Mouse (Mus musculus) heart, adult 2 months (tissue): Measurements from ENCODE around the gene Apobr. TPM values are rescaled to one million over a fixed set of nuclear protein-coding genes. Genes with fewer than 3 reads are reported as not detected.

ENCODE experiments used
- DNase-seq, 2 experiments: peaks; one replicate each; pipeline ENCODE4 v3.0.0; 2021
- H3K27ac ChIP-seq: fragments of 200-600 bp; 2 replicates; pipeline ENCODE4 v1.8.1; 2022
- H3K27me3 ChIP-seq: fragments of 200-500 bp; 2 replicates; pipeline ENCODE4 v1.6.1; 2012; ENCODE audit warnings: mild to moderate bottlenecking, low read length, inconsistent platforms, mixed read lengths; ENCODE audit not compliant: control insufficient read depth, insufficient read depth
- H3K36me3 ChIP-seq: fragments of 200-500 bp; 2 replicates; pipeline ENCODE4 v1.6.1; 2012; ENCODE audit warnings: low read length, inconsistent platforms; ENCODE audit not compliant: control insufficient read depth, insufficient read depth
- H3K4me1 ChIP-seq: fragments of 200-500 bp; 2 replicates; pipeline ENCODE4 v1.6.1; 2011; ENCODE audit warnings: low read length; ENCODE audit not compliant: control insufficient read depth, insufficient read depth
- H3K4me3 ChIP-seq: fragments of 200-600 bp; 2 replicates; pipeline ENCODE4 v1.8.1; 2022
- H3K79me2 ChIP-seq: fragments of 200-500 bp; replicated peaks from 2 replicates; pipeline ENCODE4 v1.6.1; 2012; ENCODE audit warnings: mild to moderate bottlenecking, inconsistent platforms, low read length, moderate library complexity, mixed read lengths; ENCODE audit not compliant: control insufficient read depth, insufficient read depth
- H3K9ac ChIP-seq: fragments of 200-500 bp; 2 replicates; pipeline ENCODE4 v1.6.1; 2012; ENCODE audit warnings: low read depth, mild to moderate bottlenecking, control low read depth, inconsistent platforms, low read length, mixed read lengths
- CTCF ChIP-seq: fragments of 200-600 bp; IDR thresholded peaks from 2 replicates; pipeline ENCODE4 v1.8.1; 2022; ENCODE audit warnings: antibody characterized with exemption, mild to moderate bottlenecking, moderate library complexity
- EP300 ChIP-seq: fragments of 200-500 bp; IDR thresholded peaks from 2 replicates; pipeline ENCODE4 v1.6.1; 2011; ENCODE audit warnings: low read depth, low read length, control low read depth; ENCODE audit not compliant: insufficient read depth
- POLR2A ChIP-seq: fragments of 200-500 bp; IDR thresholded peaks from 2 replicates; pipeline ENCODE4 v1.6.1; 2011; ENCODE audit warnings: mild to moderate bottlenecking, low read depth, low read length, control low read depth; ENCODE audit not compliant: insufficient read depth
- WGBS: fragments of 180-500 bp; shearing (Covaris S2); methylation state at CpG from one replicate; pipeline ENCODE4 v1.1.7; 2018; 5-methylcytosine and 5-hydroxymethylcytosine counted together
- intact Hi-C: fragments of 180-260 bp; cut with DNase I; formaldehyde crosslinking; loops from one replicate; pipeline ENCODE4 v1.15.1; 2025
- long read RNA-seq: library from polyadenylated mRNA; stranded (forward); transcript quantifications from one replicate; pipeline ENCODE4 v2.0.0, GENCODE M21; 2021
- polyA plus RNA-seq: library from polyadenylated mRNA; depleted of rRNA; stranded (reverse); fragments of >200 nt; gene quantifications from 2 replicates; pipeline ENCODE4 v1.2.3, GENCODE M21; 2012; rRNA removed
- total RNA-seq, 2 experiments: library from RNA; stranded (reverse); gene quantifications; 2 replicates each; pipeline ENCODE4 v1.2.3; 2021

Gene Apobr
- total RNA-seq = under 1 TPM; 0.32 to 0.39 TPM
- polyA plus RNA-seq = 0.47 and 1.1 TPM in 2 replicates
- long read RNA-seq = 0 reads

DNA sequence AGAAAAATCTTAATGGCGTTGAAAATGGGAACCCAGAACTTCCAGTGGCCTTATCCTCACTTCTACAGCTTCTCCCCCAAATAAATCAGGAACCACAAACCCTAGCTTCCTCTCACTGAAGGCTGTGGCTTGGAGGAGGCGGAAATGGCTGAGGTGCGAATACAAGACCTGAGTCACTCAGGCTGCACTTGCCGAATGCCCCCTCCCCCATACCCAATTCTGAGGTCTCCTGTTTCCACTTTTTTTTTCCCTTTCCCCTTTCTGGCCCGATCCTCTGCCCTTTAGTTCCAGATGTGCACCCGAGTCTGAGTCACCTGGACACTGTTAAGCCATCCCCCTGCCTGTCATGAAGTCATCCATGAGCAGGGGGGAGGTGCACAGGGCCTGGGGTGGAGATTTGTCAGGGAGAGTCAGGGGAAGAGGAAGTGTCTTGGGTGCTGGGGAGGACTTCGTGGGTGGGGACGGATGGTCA is at the start of gene Apobr:
Apobr (plus strand) TSS at position 437 of the 472 bp plus-strand sequence.
- peak within 1 kb of the TSS; percentile 97 for H3K27ac ChIP-seq
- intact Hi-C loops = loop anchor here (10.0 kb wide), 1 partner anchor 620 kb away; the partner anchor contains the start of genes Mylpf and Tbc1d10b

DNA sequence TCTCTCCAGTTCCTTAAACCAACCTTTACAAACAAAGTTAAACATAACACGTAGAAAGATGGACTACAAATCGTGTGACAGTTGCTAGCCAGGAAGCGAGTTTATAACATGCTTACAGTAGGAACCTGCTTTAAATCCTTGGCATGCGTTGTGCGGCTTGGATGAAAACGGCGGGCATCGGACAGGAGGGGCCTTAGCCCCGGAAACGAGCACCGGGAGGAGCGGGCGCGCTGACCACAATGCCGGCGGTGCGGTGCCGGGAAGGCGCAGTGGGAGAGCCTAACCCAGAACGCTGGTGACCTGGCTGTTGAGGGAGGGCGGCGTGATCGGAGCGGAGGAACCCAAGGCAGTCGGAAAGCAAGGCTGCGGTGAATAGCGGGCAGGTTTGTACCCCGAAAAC is 49.0 kb upstream of the Apobr start:
- WGBS = 2% methylated on average over 28 of the region's 28 CpGs
- no peaks in the 10 kb centered on the region for H3K36me3 ChIP-seq
- no peak for DNase-seq
- intact Hi-C loops = no loop called here
- no peaks in the 10 kb centered on the region for H3K27me3 ChIP-seq
- TF ChIP-seq POLR2A = no peak
- TF ChIP-seq CTCF = no peak
- no peak for TF ChIP-seq EP300
- no peaks in the 10 kb centered on the region for H3K4me1 ChIP-seq
- peak overlapping the region; percentile 48 for H3K9ac ChIP-seq
- H3K79me2 ChIP-seq = no peaks in the 10 kb centered on the region
- no peak overlapping the region for H3K27ac ChIP-seq
- H3K4me3 ChIP-seq = peak overlapping the region; percentile 29; the same call in 1 of the 2 replicates

More for the DNA sequence above, at the start of gene Apobr:
- DNase-seq = peak in 1 of 2 experiments; percentile 49
- Histone ChIP-seq H3K79me2 (no peaks in the 10 kb centered on the region), H3K36me3 (no peaks in the 10 kb centered on the region), H3K9ac (no peak within 1 kb of the TSS), H3K4me1 (no peaks in the 10 kb centered on the region), H3K4me3 (peak within 1 kb of the TSS; percentile 83; the same call in 1 of the 2 replicates), H3K27me3 (no peaks in the 10 kb centered on the region)
- TF ChIP-seq POLR2A = no peak
- no peak for TF ChIP-seq EP300
- 65% methylated on average over 8 of the region's 8 CpGs for WGBS

DNA sequence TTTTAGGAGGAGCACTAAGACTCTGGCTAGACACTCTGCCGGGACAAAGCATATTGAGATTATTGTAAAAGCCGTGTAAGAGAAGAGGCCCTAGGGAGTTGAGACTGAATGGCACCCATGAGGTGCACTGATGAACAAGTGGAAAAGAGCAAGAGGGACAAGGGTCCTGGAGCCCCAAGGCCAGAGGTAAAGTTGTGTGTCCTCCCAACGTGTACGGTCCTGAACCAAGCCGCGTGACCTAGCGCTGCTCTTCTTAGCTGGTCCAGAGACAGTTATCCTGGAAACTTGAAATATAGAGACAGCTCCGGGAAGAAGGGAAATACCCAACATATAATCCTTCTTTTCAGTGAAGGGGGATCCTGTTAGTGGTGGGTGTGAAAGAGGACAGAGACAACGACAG is 48.3 kb upstream of the Apobr start:
- TF ChIP-seq CTCF = no peak
- no peak for TF ChIP-seq POLR2A
- no peak for TF ChIP-seq EP300
- Histone ChIP-seq H3K27ac (no peak overlapping the region), H3K9ac (no peak overlapping the region), H3K79me2 (no peaks in the 10 kb centered on the region), H3K4me1 (no peaks in the 10 kb centered on the region), H3K36me3 (no peaks in the 10 kb centered on the region), H3K4me3 (no peak overlapping the region), H3K27me3 (no peaks in the 10 kb centered on the region)
- DNase-seq = no peak
- 63% methylated on average over 9 of the region's 9 CpGs for WGBS
- intact Hi-C loops = no loop called here

DNA sequence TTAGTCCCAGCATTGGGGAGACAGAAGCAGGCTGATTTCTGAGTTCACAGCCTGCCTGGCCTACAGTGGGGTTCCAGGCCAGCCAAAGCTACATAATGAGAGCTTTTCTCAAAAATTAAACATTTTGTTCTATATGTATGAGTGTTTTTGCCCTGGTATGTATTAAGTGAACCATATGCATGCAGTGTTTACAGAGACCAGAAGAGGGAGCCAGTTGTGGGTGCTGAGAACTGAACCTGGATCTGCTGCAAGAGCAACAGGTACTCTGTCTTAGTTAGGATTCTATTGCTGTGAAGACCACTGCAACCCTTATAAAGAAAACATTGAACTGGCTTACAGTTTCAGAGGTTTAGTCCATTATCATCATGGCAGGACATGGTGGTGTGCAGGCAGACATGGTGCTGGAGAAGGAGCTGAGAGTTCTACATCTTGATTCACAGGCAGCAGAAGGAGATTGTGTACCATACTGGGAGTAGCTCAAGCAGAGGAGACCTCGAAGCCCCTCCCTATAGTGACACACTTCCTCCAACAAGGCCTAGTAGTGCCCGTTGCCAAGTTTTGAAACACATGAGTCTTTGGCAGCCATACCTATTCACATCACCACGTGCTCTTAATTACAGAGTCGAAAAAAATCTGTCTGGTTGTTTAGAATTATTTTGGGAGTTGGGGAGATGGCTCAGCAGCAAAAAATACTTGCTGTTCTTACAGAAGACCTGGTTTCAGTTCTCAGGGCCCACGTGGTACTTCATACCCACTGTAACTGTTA is 46.7 kb upstream of the Apobr start:
- no peaks in the 10 kb centered on the region for H3K36me3 ChIP-seq
- H3K27me3 ChIP-seq = no peaks in the 10 kb centered on the region
- intact Hi-C loops = no loop called here
- no peaks in the 10 kb centered on the region for H3K4me1 ChIP-seq
- WGBS = 40% methylated on average over 5 of the region's 5 CpGs
- no peak overlapping the region for H3K27ac ChIP-seq
- DNase-seq = no peak
- TF ChIP-seq CTCF (peak; percentile 60), EP300 (no peak), POLR2A (no peak)
- H3K9ac ChIP-seq = no peak overlapping the region
- H3K79me2 ChIP-seq = no peaks in the 10 kb centered on the region
- H3K4me3 ChIP-seq = no peak overlapping the region

DNA sequence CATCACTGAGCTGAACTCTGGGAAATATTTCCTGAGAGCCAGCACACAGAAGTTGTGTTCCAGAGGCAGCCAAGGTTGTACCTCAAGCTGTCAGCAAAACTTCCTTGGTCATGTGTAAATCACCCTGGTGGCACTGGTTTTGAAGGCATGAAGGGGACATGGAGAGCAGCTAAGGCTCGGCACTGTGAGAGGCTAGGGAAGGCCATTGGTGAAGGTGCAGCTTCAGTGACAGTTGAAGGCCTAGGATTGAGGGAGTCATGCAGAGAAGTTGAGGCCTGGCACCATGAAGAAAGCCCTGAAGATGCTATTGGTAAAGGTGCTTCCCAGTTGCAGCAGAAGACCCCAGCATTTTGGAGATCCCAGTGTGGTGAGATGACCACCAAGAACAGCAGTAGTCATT is 43.1 kb upstream of the Apobr start:
- no peak for TF ChIP-seq POLR2A
- no peak for TF ChIP-seq CTCF
- no peak for TF ChIP-seq EP300
- no peaks in the 10 kb centered on the region for H3K79me2 ChIP-seq
- H3K36me3 ChIP-seq = no peaks in the 10 kb centered on the region; the same call in 1 of the 2 replicates
- no peaks in the 10 kb centered on the region for H3K27me3 ChIP-seq
- H3K4me1 ChIP-seq = no peaks in the 10 kb centered on the region
- H3K4me3 ChIP-seq = no peak overlapping the region
- no peak for DNase-seq
- 78% methylated on average over 1 of the region's 1 CpGs for WGBS
- no peak overlapping the region for H3K9ac ChIP-seq
- intact Hi-C loops = no loop called here
- H3K27ac ChIP-seq = no peak overlapping the region

DNA sequence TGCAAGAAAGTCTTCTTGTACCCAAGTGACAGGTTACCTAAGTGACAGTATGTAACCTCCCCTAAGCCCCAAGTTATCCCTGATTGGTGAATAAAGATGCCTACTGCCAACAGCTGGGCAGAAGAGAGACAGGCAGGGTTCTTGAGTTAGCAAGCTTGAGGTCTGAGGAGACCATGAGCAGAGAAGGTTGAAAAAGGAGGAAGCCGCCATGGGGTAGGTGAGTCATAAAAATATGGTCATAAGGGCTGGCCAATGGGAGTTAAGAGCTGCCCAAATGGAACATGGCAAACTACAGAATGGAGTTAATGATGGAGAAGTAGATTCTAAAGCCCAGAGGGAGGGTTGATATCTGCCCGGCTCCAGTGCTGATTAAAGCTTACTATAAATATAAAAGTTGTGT is 39.1 kb upstream of the Apobr start:
- intact Hi-C loops = no loop called here

More for the DNA sequence above, 39.1 kb upstream of the Apobr start:
- TF ChIP-seq CTCF = no peak
- no peak for TF ChIP-seq EP300
- TF ChIP-seq POLR2A = no peak
- H3K79me2 ChIP-seq = no peaks in the 10 kb centered on the region
- H3K4me3 ChIP-seq = no peak overlapping the region
- 71% methylated on average over 2 of the region's 2 CpGs for WGBS
- peak in 1 of 2 experiments; percentile 7 for DNase-seq
- no peaks in the 10 kb centered on the region for H3K4me1 ChIP-seq
- no peaks in the 10 kb centered on the region; the same call in none of the 2 replicates for H3K36me3 ChIP-seq
- H3K9ac ChIP-seq = no peak overlapping the region
- H3K27ac ChIP-seq = no peak overlapping the region
- no peaks in the 10 kb centered on the region for H3K27me3 ChIP-seq
